Mouse (Mus musculus) kidney, embryonic 16.5 days (tissue): ENCODE measurements at regions not wholly inside any gene's neighbourhood (a gene's known extent, or its start where the extent isn't known, plus 50 kb on each side); places are given as distances from the start of the nearest gene placed in this dataset.

ENCODE experiments used
- ATAC-seq: fragments of 200-750 bp; cut with Nextera tagmentation; 2 replicates; pipeline ENCODE4 v1.8.0; 2017; ENCODE audit warnings: moderate TSS enrichment; ENCODE audit not compliant: low FRiP score, low TSS enrichment
- H3K27ac ChIP-seq: fragments of 300-500 bp; sonication (generic); 2 replicates; pipeline ENCODE4 v1.5.1; 2014; ENCODE audit warnings: low read length
- H3K27me3 ChIP-seq: fragments of 300-500 bp; sonication (generic); 2 replicates; pipeline ENCODE4 v1.6.1; 2014; ENCODE audit warnings: low read length, control low read depth, mixed read lengths; ENCODE audit not compliant: insufficient read depth
- H3K36me3 ChIP-seq: fragments of 300-500 bp; sonication (generic); 2 replicates; pipeline ENCODE4 v1.6.1; 2014; ENCODE audit warnings: low read length, control low read depth, mixed read lengths; ENCODE audit not compliant: insufficient read depth
- H3K4me1 ChIP-seq: fragments of 300-500 bp; sonication (generic); 2 replicates; pipeline ENCODE4 v1.6.1; 2014; ENCODE audit warnings: low read length, control low read depth, mixed read lengths; ENCODE audit not compliant: insufficient read depth
- H3K4me2 ChIP-seq: fragments of 300-500 bp; sonication (generic); replicated peaks from 2 replicates; pipeline ENCODE4 v1.6.1; 2014; ENCODE audit warnings: low read depth, low read length
- H3K4me3 ChIP-seq: fragments of 300-500 bp; sonication (generic); 2 replicates; pipeline ENCODE4 v1.5.1; 2014; ENCODE audit warnings: mild to moderate bottlenecking, low read length
- H3K9ac ChIP-seq: fragments of 300-500 bp; sonication (generic); replicated peaks from 2 replicates; pipeline ENCODE4 v1.6.1; 2014; ENCODE audit warnings: low read length
- H3K9me3 ChIP-seq: fragments of 300-500 bp; sonication (generic); 2 replicates; pipeline ENCODE4 v1.6.1; 2016; ENCODE audit warnings: low read length, control low read depth
- WGBS: fragments of 180-500 bp; shearing (Covaris S2); extraction: QIAGEN DNeasy Blood & Tissue Kit; methylation state at CpG from one replicate; pipeline ENCODE4 v1.1.7; 2014; 5-methylcytosine and 5-hydroxymethylcytosine counted together

- H3K9ac ChIP-seq: no peak overlapping the region
- H3K36me3 ChIP-seq: no peaks in the 10 kb centered on the region
- H3K27ac ChIP-seq: no peak overlapping the region
- H3K4me2 ChIP-seq: no peak overlapping the region; the same call in 1 of the 2 replicates
- H3K9me3 ChIP-seq: no peaks in the 10 kb centered on the region
- H3K4me1 ChIP-seq: peaks cover 4% of the 10 kb centered on the region; the same call in 1 of the 2 replicates
- no peak overlapping the region for H3K4me3 ChIP-seq
- ATAC-seq: no peak
- WGBS: 50% methylated on average over 16 of the region's 16 CpGs
- peaks cover 14% of the 10 kb centered on the region for H3K27me3 ChIP-seq
Measured at GRCm38 (mm10) chrX:11479696-11480339, 152.2 kb downstream of the H2al1j start.

GRCm38 (mm10) chrX:11482141-11482540, 154.5 kb downstream of the H2al1j start:
- Histone ChIP-seq H3K4me2 (no peak overlapping the region), H3K9me3 (no peaks in the 10 kb centered on the region), H3K4me3 (no peak overlapping the region), H3K9ac (no peak overlapping the region), H3K27ac (no peak overlapping the region), H3K36me3 (no peaks in the 10 kb centered on the region), H3K4me1 (peaks cover 4% of the 10 kb centered on the region; the same call in 1 of the 2 replicates), H3K27me3 (peaks cover 19% of the 10 kb centered on the region)
- no peak for ATAC-seq
- WGBS: 68% methylated on average over 7 of the region's 7 CpGs

- Histone ChIP-seq H3K4me1 (no peaks in the 10 kb centered on the region), H3K27ac (no peak overlapping the region), H3K9me3 (no peaks in the 10 kb centered on the region), H3K4me2 (no peak overlapping the region), H3K27me3 (peaks cover 19% of the 10 kb centered on the region), H3K36me3 (no peaks in the 10 kb centered on the region), H3K4me3 (no peak overlapping the region), H3K9ac (no peak overlapping the region)
- WGBS: 49% methylated on average over 2 of the region's 2 CpGs
- ATAC-seq: no peak
Measured at GRCm38 (mm10) chrX:11486588-11486987, 159.0 kb downstream of the H2al1j start.

- Histone ChIP-seq H3K27ac (no peak overlapping the region), H3K4me2 (no peak overlapping the region), H3K27me3 (peaks cover 24% of the 10 kb centered on the region), H3K9ac (no peak overlapping the region), H3K9me3 (no peaks in the 10 kb centered on the region), H3K4me3 (no peak overlapping the region), H3K4me1 (peaks cover 7% of the 10 kb centered on the region; the same call in 1 of the 2 replicates), H3K36me3 (no peaks in the 10 kb centered on the region)
- ATAC-seq: no peak
- WGBS: 64% methylated on average over 5 of the region's 5 CpGs
Measured at GRCm38 (mm10) chrX:11487876-11488275, 160.3 kb downstream of the H2al1j start.

- ATAC-seq: no peak
- Histone ChIP-seq H3K27me3 (peaks cover 28% of the 10 kb centered on the region), H3K9me3 (no peaks in the 10 kb centered on the region), H3K36me3 (no peaks in the 10 kb centered on the region), H3K9ac (no peak overlapping the region), H3K4me3 (no peak overlapping the region), H3K27ac (no peak overlapping the region), H3K4me1 (peaks cover 10% of the 10 kb centered on the region; the same call in 1 of the 2 replicates), H3K4me2 (no peak overlapping the region)
- 61% methylated on average over 5 of the region's 5 CpGs for WGBS
Measured at GRCm38 (mm10) chrX:11490146-11490693, 162.6 kb downstream of the H2al1j start.

GRCm38 (mm10) chrX:11491235-11491634, 163.6 kb downstream of the H2al1j start:
- no peak overlapping the region for H3K9ac ChIP-seq
- H3K27ac ChIP-seq: no peak overlapping the region
- H3K27me3 ChIP-seq: peaks cover 29% of the 10 kb centered on the region
- no peaks in the 10 kb centered on the region for H3K36me3 ChIP-seq
- H3K4me2 ChIP-seq: no peak overlapping the region
- WGBS: 39% methylated on average over 5 of the region's 5 CpGs
- no peaks in the 10 kb centered on the region for H3K9me3 ChIP-seq
- peaks cover 10% of the 10 kb centered on the region; the same call in 1 of the 2 replicates for H3K4me1 ChIP-seq
- ATAC-seq: 0 out of 2 replicates have a peak, but pooled peaks have one; percentile 41
- no peak overlapping the region for H3K4me3 ChIP-seq

- H3K27ac ChIP-seq: no peak overlapping the region
- 24% methylated on average over 32 of the region's 32 CpGs for WGBS
- ATAC-seq: 0 out of 2 replicates have a peak, but pooled peaks have one; percentile 27
Measured at GRCm38 (mm10) chrX:11491676-11492391, 164.2 kb downstream of the H2al1j start.

GRCm38 (mm10) chrX:11493526-11494245, 166.1 kb downstream of the H2al1j start:
- peaks cover 29% of the 10 kb centered on the region for H3K27me3 ChIP-seq
- peaks cover 10% of the 10 kb centered on the region; the same call in 1 of the 2 replicates for H3K4me1 ChIP-seq
- no peaks in the 10 kb centered on the region for H3K9me3 ChIP-seq
- H3K4me2 ChIP-seq: peak overlapping the region; percentile 46
- 44% methylated on average over 19 of the region's 19 CpGs for WGBS
- no peak for ATAC-seq
- peak overlapping the region; percentile 59 for H3K9ac ChIP-seq
- no peaks in the 10 kb centered on the region for H3K36me3 ChIP-seq
- H3K4me3 ChIP-seq: peak overlapping the region; percentile 16; the same call in 1 of the 2 replicates
- H3K27ac ChIP-seq: 0 out of 2 replicates have a peak overlapping the region, but pooled peaks have one; percentile 38

More at GRCm38 (mm10) chrX:11491676-11492391, 164.2 kb downstream of the H2al1j start:
- no peaks in the 10 kb centered on the region for H3K36me3 ChIP-seq
- H3K9ac ChIP-seq: peak overlapping the region; percentile 31; the same call in 1 of the 2 replicates
- no peaks in the 10 kb centered on the region for H3K9me3 ChIP-seq
- H3K4me1 ChIP-seq: peaks cover 10% of the 10 kb centered on the region; the same call in 1 of the 2 replicates
- H3K4me2 ChIP-seq: peak overlapping the region; percentile 41
- H3K4me3 ChIP-seq: peak overlapping the region; percentile 21; the same call in 1 of the 2 replicates
- peaks cover 29% of the 10 kb centered on the region for H3K27me3 ChIP-seq

- 36% methylated on average over 12 of the region's 12 CpGs for WGBS
- no peak for ATAC-seq
- Histone ChIP-seq H3K4me2 (peak overlapping the region; percentile 46), H3K27ac (no peak overlapping the region), H3K4me3 (peak overlapping the region; percentile 16; the same call in 1 of the 2 replicates), H3K27me3 (peaks cover 29% of the 10 kb centered on the region), H3K4me1 (peaks cover 10% of the 10 kb centered on the region; the same call in 1 of the 2 replicates), H3K36me3 (no peaks in the 10 kb centered on the region), H3K9me3 (no peaks in the 10 kb centered on the region), H3K9ac (no peak overlapping the region)
Measured at GRCm38 (mm10) chrX:11494246-11494630, 166.6 kb downstream of the H2al1j start.
